Mouse (Mus musculus): ENCODE measurements around the gene March4.

Gene March4

DNA sequence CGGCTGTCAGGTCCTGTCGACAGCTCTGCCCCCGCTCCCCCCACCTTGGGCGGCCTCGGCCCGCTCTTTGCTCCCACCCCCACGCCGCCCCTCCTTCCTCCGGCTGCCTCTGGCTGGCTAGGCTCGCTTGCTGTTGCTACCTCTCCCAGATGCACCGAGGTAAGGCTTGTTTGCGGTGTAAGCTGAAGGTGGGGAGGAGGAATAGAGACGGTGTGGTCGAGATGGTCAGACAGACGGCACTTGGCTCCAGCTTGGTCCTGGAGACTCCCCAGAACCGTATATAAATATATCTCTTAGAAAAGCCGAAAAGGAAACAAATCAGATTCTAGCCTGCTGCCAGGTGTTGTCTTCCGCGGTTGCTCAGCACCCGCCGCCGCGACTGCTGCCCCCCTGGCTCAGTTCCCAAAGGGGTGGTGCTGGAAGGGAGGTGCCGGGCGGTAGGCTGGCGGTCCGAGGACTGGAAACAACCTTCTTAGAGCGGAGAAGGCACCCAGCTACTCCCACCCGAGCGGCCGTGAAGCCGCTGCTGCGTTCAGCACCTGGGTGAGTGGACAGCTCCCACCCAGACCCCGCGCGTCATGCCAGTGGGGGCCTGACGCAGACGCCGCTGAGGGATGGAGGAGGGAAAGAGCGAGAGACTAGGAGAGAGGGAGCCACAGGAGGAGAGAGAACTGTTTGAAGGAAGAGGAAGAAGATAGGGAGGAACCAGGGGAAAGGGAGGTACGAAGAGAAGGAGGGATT, at the start of gene March4:
Gene March4, minus strand, starts transcription at position 320 of the 741 bp plus-strand sequence.
- DNase-seq: peak; percentile 49

GRCm38 (mm10) chr1:72585971-72586875, 49.5 kb upstream of the March4 start:
- DNase-seq: no peak

DNA sequence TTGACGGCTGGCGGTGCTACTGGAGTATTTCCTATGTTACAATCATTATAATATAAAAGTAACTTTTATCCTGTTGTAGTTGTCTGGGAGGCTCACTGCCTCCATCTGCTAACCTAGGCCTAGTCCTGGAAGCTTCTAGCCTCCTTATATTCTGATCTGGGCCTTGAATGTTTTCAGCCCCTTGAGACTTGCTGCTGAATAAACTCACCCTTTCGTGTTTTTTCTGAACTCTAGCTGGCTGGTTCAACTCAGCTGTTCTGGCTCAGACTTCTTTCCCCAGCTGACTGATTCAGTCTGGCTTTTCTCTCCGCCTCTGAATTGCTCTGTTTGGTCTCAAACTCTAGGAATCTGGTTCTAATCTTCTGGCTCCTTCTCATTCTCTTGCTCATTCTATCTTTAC, 47.2 kb upstream of the March4 start:
- DNase-seq: no peak

- DNase-seq: peak; percentile 93
These were observed 46.4 kb upstream of the March4 start, which contains the start of gene Smarcal1 for GRCm38 (mm10) chr1:72582947-72583731. TSS of gene Smarcal1 (plus strand) at chr1:72583251.

DNA sequence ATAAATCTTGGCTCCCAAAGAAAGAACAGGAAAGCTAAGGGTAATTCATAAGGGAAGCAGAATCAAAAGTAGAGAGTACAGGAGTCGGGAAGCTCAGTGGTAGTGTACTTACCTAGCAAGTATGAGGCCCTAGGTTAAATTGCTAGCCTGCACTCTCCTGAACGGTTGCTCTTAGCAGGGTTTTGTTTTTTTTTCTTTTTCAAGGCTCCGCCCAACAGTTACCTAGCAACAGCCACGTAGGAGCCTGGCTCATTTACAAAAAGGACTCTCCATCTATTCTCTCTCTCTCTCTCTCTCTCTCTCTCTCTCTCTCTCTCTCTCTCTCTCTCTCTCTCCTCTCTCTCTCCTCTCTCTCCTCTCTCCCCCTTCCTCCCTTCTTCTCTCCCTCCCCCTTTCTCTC, 42.1 kb upstream of the March4 start:
- DNase-seq: no peak

DNA sequence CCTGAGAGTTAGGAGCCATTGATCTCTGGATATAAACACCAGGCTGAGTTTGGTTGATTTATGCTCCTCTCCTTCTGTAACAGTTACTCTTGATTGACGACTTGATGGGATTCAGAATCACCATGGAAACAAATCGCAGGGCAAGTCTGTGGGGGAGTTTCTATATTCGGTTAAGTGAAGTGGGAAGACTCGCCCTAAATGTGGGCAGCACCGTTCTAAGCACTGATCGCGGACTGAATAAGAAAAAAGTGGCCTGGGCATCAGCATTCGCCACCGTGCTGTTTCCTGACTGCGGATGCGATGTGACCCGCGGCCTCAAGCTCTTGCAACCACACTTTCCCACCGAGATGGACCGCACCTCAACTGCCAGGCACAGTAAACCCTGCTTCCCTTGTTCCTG, 41.6 kb upstream of the March4 start:
- no peak for DNase-seq

GRCm38 (mm10) chr1:72577481-72577922, 40.8 kb upstream of the March4 start:
- no peak for DNase-seq

- DNase-seq: no peak
These were observed 38.4 kb upstream of the March4 start for GRCm38 (mm10) chr1:72575121-72575520.

DNA sequence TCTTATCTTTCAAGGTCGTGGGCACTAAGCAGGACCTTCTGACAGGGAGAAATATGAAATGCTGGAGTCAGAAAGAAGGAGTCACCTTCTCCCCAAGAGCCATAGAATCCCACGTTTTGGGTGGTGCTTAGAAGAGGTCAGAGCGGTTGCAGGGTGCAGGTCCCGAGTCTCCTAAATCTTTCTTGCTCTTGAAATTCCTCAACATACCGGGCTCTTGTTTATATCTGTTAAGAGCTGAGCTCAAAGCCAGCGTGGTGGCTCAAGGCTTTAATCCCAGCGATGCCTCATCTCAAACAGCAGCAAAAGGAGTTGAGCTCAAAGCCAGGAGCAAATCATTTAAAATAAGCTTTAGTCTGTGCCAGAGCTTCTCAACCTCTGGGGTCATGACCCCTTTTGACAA, 37.9 kb upstream of the March4 start:
- no peak for DNase-seq

GRCm38 (mm10) chr1:72574047-72574446, 37.3 kb upstream of the March4 start:
- DNase-seq: no peak

DNA sequence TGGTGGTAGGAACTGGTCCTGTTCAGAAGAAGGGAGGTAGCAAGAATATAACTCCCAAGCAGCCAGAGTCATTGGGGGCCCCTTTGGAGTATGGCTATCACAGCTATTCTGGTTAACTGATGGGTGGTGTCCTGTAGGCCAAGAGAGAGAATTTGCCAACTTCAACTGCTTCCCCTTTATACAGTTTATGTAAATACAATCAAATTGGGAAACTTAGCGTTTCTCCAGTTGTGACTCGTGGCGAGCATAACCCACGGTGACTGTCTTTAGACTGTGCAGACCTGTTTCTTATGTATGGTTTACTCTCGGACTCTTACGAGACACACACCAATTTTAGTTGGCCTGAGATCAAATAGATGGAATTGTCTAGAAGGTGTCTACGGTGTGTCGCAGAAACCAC, 32.0 kb upstream of the March4 start:
- DNase-seq: no peak

GRCm38 (mm10) chr1:72567056-72567455, 30.3 kb upstream of the March4 start:
- DNase-seq: no peak

- DNase-seq: no peak
These were observed 27.7 kb upstream of the March4 start for GRCm38 (mm10) chr1:72564334-72564962.

- no peak for DNase-seq
These were observed 21.9 kb upstream of the March4 start for GRCm38 (mm10) chr1:72558625-72559024.

DNA sequence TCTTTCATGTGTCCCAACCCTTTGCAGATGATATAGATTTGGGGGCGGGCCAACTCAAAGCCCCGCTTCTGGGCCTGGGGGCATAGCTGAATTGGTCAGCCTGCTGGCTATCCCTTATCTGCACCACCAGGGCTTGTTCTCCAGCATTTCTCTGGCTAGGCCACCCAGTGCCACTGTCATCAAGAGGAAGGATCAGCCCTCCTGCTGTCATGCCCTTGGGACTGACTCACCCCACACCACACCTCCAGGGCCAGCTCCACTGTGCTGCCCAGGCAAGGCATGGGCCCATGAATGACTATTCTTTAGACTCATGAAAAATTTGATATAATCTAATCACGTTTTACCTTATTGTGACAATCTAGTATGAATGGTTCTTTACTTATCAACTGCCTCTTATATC, 19.7 kb upstream of the March4 start:
- no peak for DNase-seq

GRCm38 (mm10) chr1:72550317-72550716, 13.6 kb upstream of the March4 start:
- no peak for DNase-seq

- DNase-seq: no peak
These were observed 1.5 kb upstream of the March4 start for GRCm38 (mm10) chr1:72538266-72538665.

DNA sequence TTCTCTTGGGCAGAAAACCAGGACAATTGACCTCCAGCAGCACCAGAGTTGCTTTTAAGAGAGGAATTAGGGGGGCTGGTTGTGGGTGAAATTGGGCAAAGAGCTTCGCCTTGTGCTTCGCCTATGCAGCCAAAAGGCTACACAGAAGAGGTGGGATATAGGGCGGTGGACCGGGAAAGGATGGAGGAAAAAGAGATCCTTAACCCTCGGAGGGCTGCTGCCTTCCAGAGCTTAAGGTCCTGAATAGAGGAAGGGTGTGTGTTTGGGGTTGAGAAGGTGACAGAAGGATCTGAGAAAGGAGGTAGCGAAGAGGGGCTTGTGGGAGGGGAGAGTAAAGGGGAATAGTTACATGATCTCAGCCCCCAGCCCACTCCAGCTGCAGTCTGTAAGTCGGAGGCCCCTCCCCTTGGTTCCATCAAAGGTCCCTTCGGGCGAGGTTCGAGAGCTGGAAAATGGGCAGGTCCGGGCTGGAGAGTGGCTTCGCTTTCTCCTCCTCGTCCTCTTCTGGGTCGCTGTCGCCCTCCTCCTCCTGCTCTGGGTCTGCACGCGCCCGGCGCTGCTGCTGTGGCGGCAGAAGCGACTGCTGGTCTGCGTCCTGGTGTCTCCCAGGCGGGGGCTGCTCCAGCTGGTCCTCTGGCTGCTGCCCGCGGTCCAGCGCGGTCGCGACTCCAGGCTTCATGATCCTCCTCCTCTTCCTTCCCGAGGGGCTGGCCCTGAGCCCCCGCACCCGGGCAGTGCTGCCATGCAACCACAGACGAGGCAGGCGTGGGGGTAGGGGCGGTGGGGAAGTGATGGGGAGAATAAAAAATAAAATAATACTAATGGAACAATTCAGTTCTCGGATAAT, 782 bp downstream of the March4 start:
- no peak for DNase-seq

- DNase-seq: no peak
These were observed 3.3 kb downstream of the March4 start for GRCm38 (mm10) chr1:72533439-72533838.

DNA sequence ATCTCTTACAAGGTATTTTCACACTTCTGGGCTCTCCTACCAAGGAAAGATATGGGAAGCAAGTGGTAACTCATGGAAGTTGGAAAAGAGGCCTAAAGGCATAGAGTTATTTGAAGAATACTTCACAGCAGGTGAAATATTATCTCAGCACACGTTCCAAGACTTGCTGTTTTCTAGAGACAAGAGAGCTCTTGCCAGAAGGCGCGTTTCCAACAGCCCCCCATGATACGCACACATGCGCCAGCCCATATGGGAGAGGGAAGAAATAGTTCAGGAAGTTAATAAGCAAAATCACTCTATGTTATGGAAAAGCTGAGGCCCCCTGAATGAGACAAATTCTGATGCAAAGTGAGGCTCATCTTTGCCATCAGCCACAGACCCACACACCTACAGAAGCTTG, 3.8 kb downstream of the March4 start:
- no peak for DNase-seq

GRCm38 (mm10) chr1:72530516-72531196, 6.1 kb downstream of the March4 start:
- DNase-seq: no peak

Measured in thymus, postnatal 25 days (tissue).